Mouse (Mus musculus) lung, postnatal 0 days (tissue): ENCODE results near the gene Prickle2. TPM values are rescaled to one million over a fixed set of nuclear protein-coding genes. Genes with fewer than 3 reads are reported as not detected.

Experiments used
- ATAC-seq: fragments of 200-750 bp; cut with Nextera tagmentation; 2 replicates; pipeline ENCODE4 v1.8.0; 2017; ENCODE audit warnings: moderate library complexity
- DNase-seq: peaks from one replicate; pipeline ENCODE4 v3.0.0-alpha.2; 2016; ENCODE audit warnings: low spot score
- H3K27ac ChIP-seq: fragments of 300-500 bp; sonication (generic); 2 replicates; pipeline ENCODE4 v1.5.1; 2014; ENCODE audit warnings: antibody characterized with exemption, mild to moderate bottlenecking, low read length, mixed read lengths
- H3K27me3 ChIP-seq: fragments of 300-500 bp; sonication (generic); replicated peaks from 2 replicates; pipeline ENCODE4 v1.6.1; 2014; ENCODE audit warnings: low read length, mixed read lengths; ENCODE audit not compliant: insufficient read depth
- H3K36me3 ChIP-seq: fragments of 300-500 bp; sonication (generic); 2 replicates; pipeline ENCODE4 v1.6.1; 2014; ENCODE audit warnings: low read length, mixed read lengths; ENCODE audit not compliant: insufficient read depth
- H3K4me1 ChIP-seq: fragments of 300-500 bp; sonication (generic); 2 replicates; pipeline ENCODE4 v1.6.1; 2014; ENCODE audit warnings: antibody characterized with exemption, low read depth, low read length, mixed read lengths; ENCODE audit not compliant: insufficient read depth
- H3K4me2 ChIP-seq: fragments of 300-500 bp; sonication (generic); replicated peaks from 2 replicates; pipeline ENCODE4 v1.6.1; 2014; ENCODE audit warnings: low read depth, mild to moderate bottlenecking, low read length, moderate library complexity, mixed read lengths
- H3K4me3 ChIP-seq: fragments of 300-500 bp; sonication (generic); 2 replicates; pipeline ENCODE4 v1.5.1; 2014; ENCODE audit warnings: low read depth, low read length
- H3K9ac ChIP-seq: fragments of 300-500 bp; sonication (generic); replicated peaks from 2 replicates; pipeline ENCODE4 v1.6.1; 2014; ENCODE audit warnings: low read depth, mild to moderate bottlenecking
- H3K9me3 ChIP-seq: fragments of 300-500 bp; sonication (generic); 2 replicates; pipeline ENCODE4 v1.6.1; 2016; ENCODE audit warnings: low read length, mixed read lengths
- CTCF ChIP-seq: IDR thresholded peaks from 2 replicates; pipeline ENCODE4 v1.5.1; 2016; ENCODE audit warnings: antibody characterized with exemption, mild to moderate bottlenecking
- EP300 ChIP-seq: IDR thresholded peaks from 2 replicates; pipeline ENCODE4 v1.6.1; 2016; ENCODE audit warnings: antibody characterized with exemption, mild to moderate bottlenecking, control low read depth
- WGBS: fragments of 180-500 bp; shearing (Covaris S2); extraction: QIAGEN DNeasy Blood & Tissue Kit; methylation state at CpG from one replicate; pipeline ENCODE4 v1.1.7; 2014; 5-methylcytosine and 5-hydroxymethylcytosine counted together
- polyA plus RNA-seq: library from polyadenylated mRNA; unstranded; fragments of >200 nt; fragmentation: Nextera tagmentation; extraction: Ambion mirVana; gene quantifications from 2 replicates; pipeline ENCODE4 v1.2.1, GENCODE M21; 2015

The Prickle2 gene
- polyA plus RNA-seq, 1 experiment from 2014 or later, result 7.0 TPM

GRCm38 (mm10) chr6:92674394-92674925, 31.5 kb downstream of the Prickle2 start:
- no peak overlapping the region for H3K27ac ChIP-seq
- no peaks in the 10 kb centered on the region for H3K4me1 ChIP-seq
- ATAC-seq (peak; percentile 74), DNase-seq (peak; percentile 34)
- H3K4me3 ChIP-seq, result no peak overlapping the region
- WGBS, result 24% methylated on average over 8 of the region's 8 CpGs
- no peak overlapping the region for H3K4me2 ChIP-seq
- no peak for TF ChIP-seq CTCF
- TF ChIP-seq EP300, result peak; percentile 83
- H3K9ac ChIP-seq, result no peak overlapping the region
- H3K27me3 ChIP-seq, result no peaks in the 10 kb centered on the region
- H3K36me3 ChIP-seq, result no peaks in the 10 kb centered on the region
- no peaks in the 10 kb centered on the region for H3K9me3 ChIP-seq

- H3K36me3 ChIP-seq, result no peaks in the 10 kb centered on the region
- no peaks in the 10 kb centered on the region for H3K9me3 ChIP-seq
- 88% methylated on average over 5 of the region's 5 CpGs for WGBS
- no peak for TF ChIP-seq CTCF
- TF ChIP-seq EP300, result no peak
- H3K9ac ChIP-seq, result no peak overlapping the region
- H3K4me1 ChIP-seq, result no peaks in the 10 kb centered on the region
- H3K4me2 ChIP-seq, result no peak overlapping the region
- no peak overlapping the region for H3K27ac ChIP-seq
- no peaks in the 10 kb centered on the region for H3K27me3 ChIP-seq
- DNase-seq, result no peak
- ATAC-seq, result no peak
- no peak overlapping the region for H3K4me3 ChIP-seq
Observed at GRCm38 (mm10) chr6:92670518-92671147, 35.3 kb downstream of the Prickle2 start.

GRCm38 (mm10) chr6:92669623-92670022, 36.3 kb downstream of the Prickle2 start:
- Histone ChIP-seq H3K27ac (no peak overlapping the region), H3K27me3 (no peaks in the 10 kb centered on the region), H3K4me3 (no peak overlapping the region), H3K4me1 (no peaks in the 10 kb centered on the region), H3K9ac (no peak overlapping the region), H3K36me3 (no peaks in the 10 kb centered on the region), H3K9me3 (no peaks in the 10 kb centered on the region), H3K4me2 (no peak overlapping the region)
- WGBS, result 81% methylated on average over 3 of the region's 3 CpGs
- no peak for DNase-seq
- ATAC-seq, result no peak
- TF ChIP-seq CTCF, result peak; percentile 25; the same call in 1 of the 2 replicates
- no peak for TF ChIP-seq EP300

GRCm38 (mm10) chr6:92667544-92667943, 38.4 kb downstream of the Prickle2 start:
- Histone ChIP-seq H3K9ac (no peak overlapping the region), H3K27ac (no peak overlapping the region), H3K9me3 (no peaks in the 10 kb centered on the region), H3K27me3 (no peaks in the 10 kb centered on the region), H3K4me1 (no peaks in the 10 kb centered on the region), H3K36me3 (no peaks in the 10 kb centered on the region), H3K4me3 (no peak overlapping the region), H3K4me2 (no peak overlapping the region)
- ATAC-seq (no peak), DNase-seq (no peak)
- TF ChIP-seq EP300 (no peak), CTCF (no peak)
- WGBS, result 72% methylated on average over 3 of the region's 3 CpGs

- H3K4me1 ChIP-seq, result no peaks in the 10 kb centered on the region
- H3K4me2 ChIP-seq, result no peak overlapping the region
- peak; percentile 70 for DNase-seq
- WGBS, result 0% methylated on average over 1 of the region's 1 CpGs
- H3K36me3 ChIP-seq, result no peaks in the 10 kb centered on the region
- peak; percentile 65 for ATAC-seq
- no peak overlapping the region for H3K4me3 ChIP-seq
- no peaks in the 10 kb centered on the region for H3K9me3 ChIP-seq
- TF ChIP-seq EP300 (peak; percentile 55), CTCF (peak; percentile 80)
- no peak overlapping the region for H3K9ac ChIP-seq
- H3K27me3 ChIP-seq, result no peaks in the 10 kb centered on the region
- H3K27ac ChIP-seq, result no peak overlapping the region
Observed at GRCm38 (mm10) chr6:92665530-92665989, 40.4 kb downstream of the Prickle2 start.

- no peak overlapping the region for H3K9ac ChIP-seq
- H3K4me3 ChIP-seq, result no peak overlapping the region
- no peak overlapping the region for H3K27ac ChIP-seq
- no peaks in the 10 kb centered on the region for H3K36me3 ChIP-seq
- TF ChIP-seq CTCF, result no peak
- TF ChIP-seq EP300, result no peak
- WGBS, result 95% methylated on average over 3 of the region's 3 CpGs
- no peaks in the 10 kb centered on the region for H3K9me3 ChIP-seq
- DNase-seq (no peak), ATAC-seq (no peak)
- no peaks in the 10 kb centered on the region for H3K4me1 ChIP-seq
- no peak overlapping the region for H3K4me2 ChIP-seq
- H3K27me3 ChIP-seq, result no peaks in the 10 kb centered on the region
Observed at GRCm38 (mm10) chr6:92663885-92664284, 42.1 kb downstream of the Prickle2 start.
